Mouse (Mus musculus) embryonic facial prominence, embryonic 13.5 days (tissue): ENCODE data around the gene Atg5. TPM values are rescaled to one million over a fixed set of nuclear protein-coding genes. Genes with fewer than 3 reads are reported as not detected.
"Not testable (repeated sequence)": the region's sequence is repeated elsewhere in the genome, so short reads cannot be mapped to it uniquely, and the experiment has no call there.

Source experiments
- ATAC-seq: fragments of 200-750 bp; cut with Nextera tagmentation; 2 replicates; pipeline ENCODE4 v1.8.0; 2017; ENCODE audit warnings: low read depth; ENCODE audit not compliant: insufficient number of reproducible peaks, insufficient read depth, low FRiP score, low TSS enrichment
- H3K27ac ChIP-seq: fragments of 300-500 bp; sonication (generic); 2 replicates; pipeline ENCODE4 v1.5.1; 2015; ENCODE audit warnings: moderate library complexity, mild to moderate bottlenecking, inconsistent platforms
- H3K27me3 ChIP-seq: fragments of 300-500 bp; sonication (generic); 2 replicates; pipeline ENCODE4 v1.6.1; 2015; ENCODE audit warnings: mild to moderate bottlenecking, inconsistent platforms
- H3K36me3 ChIP-seq: fragments of 300-500 bp; sonication (generic); 2 replicates; pipeline ENCODE4 v1.6.1; 2015; ENCODE audit warnings: mild to moderate bottlenecking, inconsistent platforms
- H3K4me1 ChIP-seq: fragments of 300-500 bp; sonication (generic); 2 replicates; pipeline ENCODE4 v1.6.1; 2015; ENCODE audit warnings: inconsistent platforms
- H3K4me2 ChIP-seq: fragments of 300-500 bp; sonication (generic); 2 replicates; pipeline ENCODE4 v1.6.1; 2015; ENCODE audit warnings: moderate library complexity, mild to moderate bottlenecking, inconsistent platforms
- H3K4me3 ChIP-seq: fragments of 300-500 bp; sonication (generic); 2 replicates; pipeline ENCODE4 v1.5.1; 2015; ENCODE audit warnings: mild to moderate bottlenecking, inconsistent platforms
- H3K9ac ChIP-seq: fragments of 300-500 bp; sonication (generic); 2 replicates; pipeline ENCODE4 v1.6.1; 2015; ENCODE audit warnings: mild to moderate bottlenecking, inconsistent platforms
- H3K9me3 ChIP-seq: fragments of 300-500 bp; sonication (generic); 2 replicates; pipeline ENCODE4 v1.6.1; 2016; ENCODE audit warnings: inconsistent platforms
- WGBS: fragments of 180-500 bp; shearing (Covaris S2); methylation state at CpG from one replicate; pipeline ENCODE4 v1.1.7; 2015; ENCODE audit warnings: mixed read lengths; 5-methylcytosine and 5-hydroxymethylcytosine counted together
- polyA plus RNA-seq: library from polyadenylated mRNA; unstranded; fragments of >200 nt; fragmentation: Nextera tagmentation; extraction: Ambion mirVana; gene quantifications from 2 replicates; pipeline ENCODE4 v1.2.1, GENCODE M21; 2015

Atg5 gene
- polyA plus RNA-seq, 1 experiment from 2014 or later: 59.2 TPM

DNA sequence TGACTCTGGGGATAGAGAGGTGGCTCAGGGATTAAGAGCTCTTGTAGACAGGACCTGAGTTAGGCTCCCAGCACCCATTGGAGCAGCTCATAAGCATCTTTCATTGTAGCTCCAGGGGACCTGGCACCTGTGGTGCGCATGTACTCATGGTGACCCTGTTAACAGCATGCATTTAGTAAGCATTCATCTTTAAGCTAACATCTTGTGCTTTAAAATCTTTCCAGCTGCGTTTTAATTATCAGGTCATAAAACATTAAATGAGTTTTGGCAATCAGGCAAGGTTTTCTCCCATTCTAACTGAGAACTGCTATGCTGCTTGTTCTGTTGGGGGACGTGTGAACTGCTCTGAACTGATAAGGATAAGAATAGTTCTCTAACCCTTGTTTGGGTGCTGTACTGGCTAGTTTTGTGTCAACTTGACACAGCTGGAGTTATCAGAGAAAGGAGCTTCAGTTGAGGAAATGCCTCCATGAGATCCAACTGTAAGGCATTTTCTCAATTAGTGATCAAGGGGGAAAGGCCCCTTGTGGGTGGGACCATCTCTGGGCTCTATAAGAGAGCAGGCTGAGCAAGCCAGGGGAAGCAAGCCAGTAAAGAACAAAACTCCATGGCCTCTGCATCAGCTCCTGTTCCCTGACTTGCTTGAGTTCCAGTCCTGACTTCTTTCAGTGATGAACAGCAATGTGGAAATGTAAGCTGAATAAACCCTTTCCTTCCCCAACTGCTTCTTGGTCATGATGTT lies 68.7 kb downstream of the Atg5 start:
- not testable (repeated sequence) for H3K9ac ChIP-seq, H3K27me3 ChIP-seq, ATAC-seq, H3K4me1 ChIP-seq, H3K4me2 ChIP-seq, H3K27ac ChIP-seq, H3K4me3 ChIP-seq, H3K9me3 ChIP-seq
- 88% methylated on average over 3 of the region's 3 CpGs for WGBS
- peaks cover 10% of the 10 kb centered on the region for H3K36me3 ChIP-seq

- Histone ChIP-seq H3K27ac (no peak overlapping the region), H3K9ac (no peak overlapping the region), H3K36me3 (peaks cover 10% of the 10 kb centered on the region), H3K27me3 (no peaks in the 10 kb centered on the region), H3K4me3 (no peak overlapping the region), H3K4me2 (no peak overlapping the region), H3K4me1 (no peaks in the 10 kb centered on the region), H3K9me3 (no peaks in the 10 kb centered on the region)
- 80% methylated on average over 6 of the region's 6 CpGs for WGBS
- no peak for ATAC-seq
Observed at GRCm38 (mm10) chr10:44338571-44338970, 70.4 kb downstream of the Atg5 start.

DNA sequence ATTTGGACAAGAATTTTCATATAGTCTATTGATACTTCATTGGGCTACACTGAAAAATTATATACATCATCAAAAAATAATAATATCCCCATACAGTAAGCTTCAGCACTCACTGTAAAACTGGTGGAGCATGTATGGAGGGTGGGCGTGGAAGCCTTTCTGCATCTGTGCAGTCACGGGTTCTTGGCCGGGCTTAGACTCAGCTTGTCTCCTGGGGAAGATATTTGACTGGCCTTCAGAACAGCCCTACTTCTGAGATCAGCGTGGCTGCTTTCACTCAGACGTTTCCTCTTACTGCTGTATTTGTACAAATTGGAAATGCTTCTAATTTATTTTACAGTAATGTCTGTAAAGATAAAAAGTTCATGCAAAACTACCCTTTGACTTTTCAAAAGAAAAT lies 71.2 kb downstream of the Atg5 start:
- no peaks in the 10 kb centered on the region for H3K9me3 ChIP-seq
- no peak overlapping the region for H3K9ac ChIP-seq
- no peaks in the 10 kb centered on the region for H3K4me1 ChIP-seq
- H3K36me3 ChIP-seq: peaks cover 10% of the 10 kb centered on the region
- no peak for ATAC-seq
- no peaks in the 10 kb centered on the region for H3K27me3 ChIP-seq
- H3K27ac ChIP-seq: no peak overlapping the region
- H3K4me2 ChIP-seq: no peak overlapping the region
- H3K4me3 ChIP-seq: no peak overlapping the region
- WGBS: 50% methylated on average over 5 of the region's 5 CpGs

GRCm38 (mm10) chr10:44340928-44341327 lies 72.8 kb downstream of the Atg5 start:
- no peak for ATAC-seq
- Histone ChIP-seq H3K9me3 (no peaks in the 10 kb centered on the region), H3K4me2 (no peak overlapping the region), H3K27me3 (no peaks in the 10 kb centered on the region), H3K9ac (no peak overlapping the region), H3K27ac (no peak overlapping the region), H3K36me3 (peaks cover 7% of the 10 kb centered on the region), H3K4me1 (no peaks in the 10 kb centered on the region), H3K4me3 (no peak overlapping the region)
- 73% methylated on average over 4 of the region's 4 CpGs for WGBS

DNA sequence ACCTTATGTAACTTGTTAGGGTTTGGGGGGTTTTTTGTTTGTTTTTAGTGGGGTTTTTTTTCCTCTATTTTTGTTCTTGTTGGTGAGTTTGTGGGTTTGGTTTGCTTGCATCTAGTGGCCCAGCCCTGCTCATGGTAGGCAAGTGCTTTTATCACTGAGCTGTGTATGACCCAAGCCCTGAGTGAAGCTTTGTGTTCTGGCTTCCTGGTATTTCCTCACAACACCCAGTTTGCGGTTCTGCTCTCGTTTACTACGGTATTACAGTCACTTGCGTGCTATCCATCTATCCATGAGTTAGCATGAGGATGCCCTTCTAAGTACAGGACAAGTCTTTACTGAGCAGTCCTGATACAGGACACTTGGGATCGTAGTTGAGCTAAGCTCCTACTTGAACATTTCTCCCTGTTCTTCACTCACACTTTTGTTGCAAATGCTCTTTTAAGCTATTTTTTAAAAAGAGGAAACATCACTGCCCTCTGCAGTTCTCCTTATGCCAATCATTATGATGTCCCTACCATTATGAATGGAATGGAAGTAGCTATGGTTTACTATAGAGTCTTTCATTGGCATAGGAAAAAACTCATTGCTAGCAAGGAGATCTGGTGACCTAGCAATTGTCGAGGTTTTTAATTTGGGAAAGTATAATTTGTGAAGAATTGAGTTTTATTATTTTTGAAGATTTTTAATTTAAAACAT lies 73.8 kb downstream of the Atg5 start:
- Histone ChIP-seq H3K27ac (no peak overlapping the region), H3K36me3 (peaks cover 3% of the 10 kb centered on the region; the same call in 1 of the 2 replicates), H3K4me3 (no peak overlapping the region), H3K4me1 (no peaks in the 10 kb centered on the region), H3K4me2 (no peak overlapping the region), H3K9me3 (no peaks in the 10 kb centered on the region), H3K27me3 (no peaks in the 10 kb centered on the region), H3K9ac (no peak overlapping the region)
- 91% methylated on average over 6 of the region's 6 CpGs for WGBS
- no peak for ATAC-seq

- ATAC-seq: no peak
Observed at GRCm38 (mm10) chr10:44343351-44343750, 75.2 kb downstream of the Atg5 start.

DNA sequence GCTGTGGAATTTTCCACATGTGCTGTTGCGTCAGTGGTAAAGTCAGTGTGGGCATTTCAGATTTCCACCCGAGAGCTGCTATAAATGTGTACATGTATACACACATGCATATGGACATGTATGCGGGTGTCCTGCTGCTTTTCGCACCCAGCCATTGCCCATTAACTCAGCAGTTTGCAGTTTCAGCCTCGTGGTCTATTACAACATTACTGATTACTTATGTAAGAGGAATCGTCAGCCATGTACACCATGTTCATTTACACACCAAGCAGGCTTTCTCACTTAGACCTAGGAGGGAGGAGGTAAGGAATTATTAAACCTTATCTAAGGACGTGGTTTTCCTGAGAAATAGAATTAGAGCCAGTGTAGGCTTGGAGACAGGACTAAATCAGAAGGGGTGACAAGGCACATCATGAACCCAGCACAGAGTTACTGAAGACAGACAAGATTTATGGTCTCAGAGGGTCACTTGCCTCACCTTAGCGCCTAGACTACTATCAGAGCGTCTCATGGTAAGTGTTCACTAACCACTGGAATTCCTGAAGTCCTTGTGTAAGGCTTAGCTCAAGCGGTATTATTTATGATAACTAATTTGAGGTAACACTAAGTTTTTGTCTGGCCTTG lies 79.5 kb downstream of the Atg5 start:
- no peak overlapping the region for H3K4me2 ChIP-seq
- no peaks in the 10 kb centered on the region for H3K4me1 ChIP-seq
- ATAC-seq: no peak
- H3K27ac ChIP-seq: no peak overlapping the region
- WGBS: 91% methylated on average over 10 of the region's 10 CpGs
- H3K36me3 ChIP-seq: peaks cover 13% of the 10 kb centered on the region
- no peak overlapping the region for H3K9ac ChIP-seq
- no peaks in the 10 kb centered on the region for H3K9me3 ChIP-seq
- H3K27me3 ChIP-seq: no peaks in the 10 kb centered on the region
- no peak overlapping the region for H3K4me3 ChIP-seq

More at GRCm38 (mm10) chr10:44343351-44343750, 75.2 kb downstream of the Atg5 start:
- 89% methylated on average over 3 of the region's 3 CpGs for WGBS
- H3K27ac ChIP-seq: no peak overlapping the region
- H3K4me3 ChIP-seq: no peak overlapping the region
- H3K4me1 ChIP-seq: no peaks in the 10 kb centered on the region
- no peaks in the 10 kb centered on the region for H3K27me3 ChIP-seq
- H3K4me2 ChIP-seq: no peak overlapping the region
- H3K36me3 ChIP-seq: peaks cover 11% of the 10 kb centered on the region
- H3K9me3 ChIP-seq: no peaks in the 10 kb centered on the region
- H3K9ac ChIP-seq: no peak overlapping the region

DNA sequence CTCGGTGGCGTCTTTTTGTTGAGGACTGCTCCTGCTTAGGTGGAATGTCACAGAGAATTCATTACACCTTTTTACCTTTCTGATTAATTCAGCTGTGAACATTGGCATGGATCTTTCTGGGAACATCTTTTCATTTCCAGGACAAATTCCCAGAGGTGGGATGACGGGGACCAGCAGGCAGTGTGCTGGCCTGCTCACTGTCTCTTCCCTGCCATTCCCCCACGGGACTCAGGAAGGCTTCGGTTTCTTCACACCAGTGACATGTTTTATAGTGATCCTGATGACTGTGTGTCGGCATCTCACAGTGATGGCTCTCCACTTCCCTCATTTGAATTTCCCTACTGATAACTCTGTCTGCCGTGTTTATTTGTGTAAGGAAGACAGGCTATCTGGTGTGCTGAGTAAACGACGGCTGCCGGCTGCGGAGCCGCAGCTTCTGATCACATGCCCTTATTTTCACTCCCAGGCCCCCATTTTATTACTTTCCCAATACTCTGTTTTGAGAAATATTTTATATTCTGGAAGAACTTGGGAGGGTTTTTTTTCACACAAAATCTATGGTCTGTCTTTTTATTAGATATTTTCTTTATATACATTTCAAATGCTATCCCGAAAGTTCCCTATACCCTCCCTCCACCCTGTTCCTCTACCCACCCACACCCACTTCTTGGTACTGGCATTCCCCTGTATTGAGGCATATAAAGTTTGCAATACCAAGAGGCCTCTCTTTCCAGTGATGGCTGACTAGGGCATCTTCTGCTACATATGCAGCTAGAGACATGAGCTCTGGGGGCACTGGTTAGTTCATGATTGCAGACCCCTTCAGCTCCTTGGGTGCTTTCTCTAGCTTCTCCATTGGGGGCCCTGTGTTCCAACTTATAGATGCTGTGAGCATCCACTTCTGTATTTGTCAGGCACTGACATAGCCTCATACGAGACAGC lies 80.6 kb downstream of the Atg5 start:
- 80% methylated on average over 14 of the region's 14 CpGs for WGBS
- Histone ChIP-seq H3K9ac (no peak overlapping the region), H3K4me2 (no peak overlapping the region), H3K27me3 (no peaks in the 10 kb centered on the region), H3K4me1 (no peaks in the 10 kb centered on the region), H3K4me3 (no peak overlapping the region), H3K9me3 (no peaks in the 10 kb centered on the region), H3K36me3 (peaks cover 13% of the 10 kb centered on the region), H3K27ac (no peak overlapping the region)
- no peak for ATAC-seq

DNA sequence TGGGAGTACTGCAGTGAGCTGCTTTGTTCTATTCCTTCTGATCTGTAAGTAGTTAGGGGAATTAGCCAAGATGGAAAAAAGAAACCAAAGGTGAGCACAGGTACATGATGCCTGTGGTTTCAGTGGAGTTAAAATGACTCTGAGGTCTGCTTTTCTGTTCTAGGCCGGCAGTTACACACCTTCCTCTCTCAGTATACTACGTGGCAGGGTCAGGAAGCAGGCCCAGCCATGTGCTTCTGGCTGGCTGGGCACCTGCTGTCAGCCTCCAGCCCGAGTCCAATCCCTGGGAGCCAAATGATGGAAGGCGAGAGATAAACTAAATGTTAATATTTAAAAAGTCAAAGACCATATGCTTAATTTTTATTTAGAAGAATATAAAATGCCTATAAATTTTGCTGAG lies 85.3 kb downstream of the Atg5 start:
- Histone ChIP-seq H3K27me3 (no peaks in the 10 kb centered on the region), H3K4me1 (peaks cover 4% of the 10 kb centered on the region; the same call in 1 of the 2 replicates), H3K36me3 (peaks cover 2% of the 10 kb centered on the region; the same call in 1 of the 2 replicates), H3K4me3 (no peak overlapping the region), H3K27ac (no peak overlapping the region), H3K9me3 (no peaks in the 10 kb centered on the region), H3K4me2 (no peak overlapping the region), H3K9ac (no peak overlapping the region)
- no peak for ATAC-seq
- WGBS: 79% methylated on average over 4 of the region's 4 CpGs

DNA sequence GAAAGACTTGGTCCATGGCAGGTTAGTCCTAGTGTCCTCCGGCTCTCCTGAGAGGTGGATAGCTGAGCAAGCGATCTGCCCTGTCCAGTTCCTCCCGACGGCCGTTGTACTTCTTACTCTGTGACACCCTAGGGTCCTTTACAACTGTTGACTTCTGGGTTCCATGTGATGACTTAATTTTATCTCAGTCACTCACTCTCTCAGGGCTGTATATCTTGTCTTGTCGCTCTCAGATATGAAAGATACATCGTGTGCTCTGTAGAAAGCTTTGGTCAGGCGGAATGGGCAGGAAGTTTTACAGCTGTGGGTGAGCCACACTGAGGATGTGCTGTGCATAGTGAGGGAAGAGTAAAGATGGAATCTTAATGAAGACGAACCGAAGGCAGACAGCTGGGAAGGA lies 86.2 kb downstream of the Atg5 start:
- no peaks in the 10 kb centered on the region for H3K9me3 ChIP-seq
- H3K4me3 ChIP-seq: no peak overlapping the region
- no peak overlapping the region for H3K9ac ChIP-seq
- H3K27ac ChIP-seq: no peak overlapping the region
- no peaks in the 10 kb centered on the region for H3K36me3 ChIP-seq
- ATAC-seq: no peak
- H3K4me2 ChIP-seq: no peak overlapping the region
- no peaks in the 10 kb centered on the region for H3K27me3 ChIP-seq
- peaks cover 4% of the 10 kb centered on the region; the same call in 1 of the 2 replicates for H3K4me1 ChIP-seq
- WGBS: 89% methylated on average over 10 of the region's 10 CpGs

- Histone ChIP-seq H3K27ac (no peak overlapping the region), H3K36me3 (no peaks in the 10 kb centered on the region), H3K27me3 (no peaks in the 10 kb centered on the region), H3K9ac (no peak overlapping the region), H3K4me1 (peaks cover 4% of the 10 kb centered on the region; the same call in 1 of the 2 replicates), H3K4me3 (no peak overlapping the region), H3K9me3 (no peaks in the 10 kb centered on the region), H3K4me2 (no peak overlapping the region)
- 67% methylated on average over 7 of the region's 7 CpGs for WGBS
- no peak for ATAC-seq
Observed at GRCm38 (mm10) chr10:44355216-44355615, 87.1 kb downstream of the Atg5 start.
